Mouse (Mus musculus) hindbrain, embryonic 11.5 days (tissue): Measurements from ENCODE around the gene Adgrl3. TPM values are rescaled to one million over a fixed set of nuclear protein-coding genes. Genes with fewer than 3 reads are reported as not detected.

ENCODE experiments used
- ATAC-seq: fragments of 200-750 bp; cut with Nextera tagmentation; 2 replicates; pipeline ENCODE4 v1.8.0; 2017; ENCODE audit warnings: mild to moderate bottlenecking, moderate TSS enrichment, moderate library complexity; ENCODE audit not compliant: low FRiP score
- DNase-seq: peaks from one replicate; pipeline ENCODE4 v3.0.0-alpha.2; 2015; ENCODE audit warnings: low spot score
- H3K27ac ChIP-seq: fragments of 300-500 bp; sonication (generic); 2 replicates; pipeline ENCODE4 v1.5.1; 2014; ENCODE audit warnings: mild to moderate bottlenecking, low read depth, low read length
- H3K27me3 ChIP-seq: fragments of 300-500 bp; sonication (generic); 2 replicates; pipeline ENCODE4 v1.6.1; 2014; ENCODE audit warnings: mild to moderate bottlenecking, low read length, moderate library complexity, mixed read lengths; ENCODE audit not compliant: control insufficient read depth, insufficient read depth
- H3K36me3 ChIP-seq: fragments of 300-500 bp; sonication (generic); 2 replicates; pipeline ENCODE4 v1.6.1; 2014; ENCODE audit warnings: mild to moderate bottlenecking, low read length, moderate library complexity, mixed read lengths; ENCODE audit not compliant: control insufficient read depth, insufficient read depth
- H3K4me1 ChIP-seq: fragments of 300-500 bp; sonication (generic); replicated peaks from 2 replicates; pipeline ENCODE4 v1.6.1; 2014; ENCODE audit warnings: low read length, mixed read lengths; ENCODE audit not compliant: control insufficient read depth, insufficient read depth
- H3K4me2 ChIP-seq: fragments of 300-500 bp; sonication (generic); replicated peaks from 2 replicates; pipeline ENCODE4 v1.6.1; 2014; ENCODE audit warnings: mild to moderate bottlenecking, low read depth, low read length
- H3K4me3 ChIP-seq: fragments of 300-500 bp; sonication (generic); 2 replicates; pipeline ENCODE4 v1.5.1; 2014; ENCODE audit warnings: low read depth, low read length
- H3K9ac ChIP-seq: fragments of 300-500 bp; sonication (generic); 2 replicates; pipeline ENCODE4 v1.6.1; 2014; ENCODE audit warnings: low read depth, low read length
- H3K9me3 ChIP-seq: fragments of 300-500 bp; sonication (generic); 2 replicates; pipeline ENCODE4 v1.6.1; 2016; ENCODE audit warnings: low read length; ENCODE audit not compliant: control insufficient read depth
- WGBS: fragments of 180-500 bp; shearing (Covaris S2); extraction: QIAGEN DNeasy Blood & Tissue Kit; methylation state at CpG from one replicate; pipeline ENCODE4 v1.1.7; 2014; 5-methylcytosine and 5-hydroxymethylcytosine counted together
- polyA plus RNA-seq: library from polyadenylated mRNA; unstranded; fragments of >200 nt; fragmentation: Nextera tagmentation; extraction: Ambion mirVana; gene quantifications from 2 replicates; pipeline ENCODE4 v1.2.1, GENCODE M21; 2014

The Adgrl3 gene
- polyA plus RNA-seq, 1 experiment from 2014 or later: 40.2 TPM

DNA sequence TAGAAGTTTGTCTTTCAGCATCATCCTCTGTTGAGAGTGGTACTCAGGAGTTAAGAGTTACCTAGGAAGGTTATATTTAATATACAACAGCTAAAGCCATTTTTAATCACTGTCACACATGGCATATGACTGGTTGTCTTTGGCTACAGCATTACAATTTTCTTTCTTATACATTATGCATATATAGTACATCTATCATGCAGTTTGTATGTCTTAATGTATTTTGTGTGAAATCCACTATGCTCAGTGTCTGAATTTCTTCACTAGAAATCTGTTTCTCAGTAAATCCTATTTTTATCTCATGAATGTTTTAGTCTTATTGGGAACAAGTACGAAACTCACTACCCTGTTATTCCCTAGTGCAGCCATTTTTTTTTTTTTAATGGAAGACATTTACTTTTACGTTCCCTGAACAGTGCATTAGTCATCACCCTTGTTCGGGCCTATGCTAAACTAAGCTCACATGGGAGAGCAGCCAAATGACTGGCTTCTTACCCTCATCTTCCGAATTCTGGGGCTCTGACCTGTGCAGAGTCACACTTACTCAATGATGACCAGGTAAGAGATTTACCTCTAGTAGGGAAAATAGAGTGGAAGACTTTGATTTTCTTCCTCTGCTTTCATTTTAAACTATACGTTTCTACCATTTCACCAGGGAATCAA lies 63.9 kb downstream of the Adgrl3 start:
- Histone ChIP-seq H3K4me1 (no peaks in the 10 kb centered on the region), H3K4me3 (no peak overlapping the region), H3K4me2 (no peak overlapping the region), H3K36me3 (no peaks in the 10 kb centered on the region), H3K9me3 (no peaks in the 10 kb centered on the region), H3K9ac (no peak overlapping the region), H3K27ac (no peak overlapping the region), H3K27me3 (no peaks in the 10 kb centered on the region)
- DNase-seq (no peak), ATAC-seq (no peak)
- 86% methylated on average over 5 of the region's 5 CpGs for WGBS

DNA sequence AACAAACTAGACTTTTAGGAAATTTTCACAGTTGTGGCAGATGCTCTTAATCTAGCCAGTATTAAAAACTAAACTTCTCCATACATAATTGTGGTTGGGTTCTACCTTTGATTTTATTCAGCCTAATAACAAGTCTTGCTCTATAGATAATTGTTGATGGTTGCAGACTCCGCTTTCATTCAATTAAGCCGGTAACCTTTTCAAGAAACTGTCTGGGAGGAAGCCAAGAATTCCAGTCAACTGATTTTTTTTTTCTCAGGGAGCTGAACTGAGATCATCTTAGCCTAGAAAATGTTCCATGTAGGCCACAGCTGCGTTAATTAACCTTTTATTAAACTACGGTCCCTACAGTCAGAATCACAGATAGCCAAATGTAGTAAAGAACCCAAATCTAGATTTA lies 65.2 kb downstream of the Adgrl3 start:
- Histone ChIP-seq H3K4me1 (no peaks in the 10 kb centered on the region), H3K4me3 (no peak overlapping the region), H3K4me2 (no peak overlapping the region), H3K9ac (no peak overlapping the region), H3K27me3 (no peaks in the 10 kb centered on the region), H3K36me3 (no peaks in the 10 kb centered on the region), H3K9me3 (no peaks in the 10 kb centered on the region), H3K27ac (no peak overlapping the region)
- ATAC-seq: no peak
- 89% methylated on average over 4 of the region's 4 CpGs for WGBS
- DNase-seq: no peak

DNA sequence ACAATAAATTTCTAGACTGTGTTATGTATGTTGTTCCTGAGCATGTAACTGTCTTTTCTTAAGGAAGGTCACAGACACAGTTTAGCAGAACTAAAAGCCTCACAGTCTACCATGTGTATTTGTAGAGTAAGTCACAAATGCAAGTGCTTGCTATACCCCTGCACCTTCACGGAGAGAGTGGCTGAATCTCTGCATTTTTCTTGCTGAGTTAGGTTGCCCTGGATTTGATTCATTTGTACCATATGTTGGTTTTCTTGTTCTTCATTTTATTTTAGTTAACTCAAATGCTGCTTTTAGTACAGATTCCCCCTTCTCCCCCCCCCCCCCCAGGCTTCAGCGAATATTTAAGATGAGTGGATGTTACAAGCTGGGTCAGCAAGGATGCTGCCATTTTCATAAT lies 68.7 kb downstream of the Adgrl3 start:
- no peak overlapping the region for H3K4me3 ChIP-seq
- no peaks in the 10 kb centered on the region for H3K36me3 ChIP-seq
- no peaks in the 10 kb centered on the region for H3K9me3 ChIP-seq
- ATAC-seq (no peak), DNase-seq (no peak)
- no peaks in the 10 kb centered on the region for H3K4me1 ChIP-seq
- no peak overlapping the region for H3K4me2 ChIP-seq
- no peak overlapping the region for H3K27ac ChIP-seq
- no peak overlapping the region for H3K9ac ChIP-seq
- 91% methylated on average over 2 of the region's 2 CpGs for WGBS
- H3K27me3 ChIP-seq: no peaks in the 10 kb centered on the region

DNA sequence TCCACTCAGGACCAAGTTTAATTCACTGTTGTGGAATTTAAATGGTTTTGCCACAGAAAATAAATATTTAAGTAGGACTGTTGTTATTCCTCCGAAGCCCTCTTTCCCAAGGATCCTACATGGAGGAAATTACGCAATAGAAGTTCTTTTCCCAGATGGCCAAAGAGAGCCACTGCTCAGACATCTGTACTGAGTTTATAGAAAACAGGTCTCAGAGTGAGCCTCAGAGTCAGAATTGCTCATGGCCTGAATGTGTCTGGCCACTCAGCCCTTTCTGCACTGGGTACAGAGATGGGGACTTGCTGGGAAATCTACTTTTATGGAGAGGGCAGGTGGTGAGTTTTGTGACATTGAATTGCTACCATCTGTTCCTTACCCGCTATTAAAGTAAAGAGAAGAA lies 74.7 kb downstream of the Adgrl3 start:
- 81% methylated on average over 3 of the region's 3 CpGs for WGBS
- Histone ChIP-seq H3K36me3 (no peaks in the 10 kb centered on the region), H3K27me3 (no peaks in the 10 kb centered on the region), H3K9ac (no peak overlapping the region), H3K9me3 (no peaks in the 10 kb centered on the region), H3K4me1 (no peaks in the 10 kb centered on the region), H3K4me3 (no peak overlapping the region), H3K27ac (no peak overlapping the region), H3K4me2 (no peak overlapping the region)
- no peak for DNase-seq
- no peak for ATAC-seq

DNA sequence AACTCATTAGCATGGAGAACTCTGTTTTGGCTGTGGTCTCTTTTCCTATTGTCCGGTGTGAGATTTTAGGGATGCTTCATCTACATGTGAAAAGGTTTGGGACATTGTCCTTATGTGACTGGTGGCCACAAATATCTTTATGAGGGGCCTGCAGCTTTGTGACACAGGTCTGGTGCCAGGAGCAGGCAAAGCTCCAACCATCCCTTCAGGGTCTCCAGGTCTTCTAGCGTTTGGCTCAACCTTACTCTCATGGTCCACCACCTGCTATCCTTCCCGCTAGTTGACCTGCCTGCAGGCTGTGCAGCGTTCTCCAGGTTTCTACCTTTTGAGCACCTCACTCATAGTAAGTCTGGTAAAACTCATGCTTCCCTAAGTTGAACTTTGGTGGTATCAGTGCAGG lies 77.2 kb downstream of the Adgrl3 start:
- Histone ChIP-seq H3K9ac (no peak overlapping the region), H3K4me2 (no peak overlapping the region), H3K9me3 (no peaks in the 10 kb centered on the region), H3K27me3 (no peaks in the 10 kb centered on the region), H3K36me3 (no peaks in the 10 kb centered on the region), H3K27ac (no peak overlapping the region), H3K4me3 (no peak overlapping the region), H3K4me1 (no peaks in the 10 kb centered on the region)
- no peak for ATAC-seq
- no peak for DNase-seq
- 95% methylated on average over 4 of the region's 4 CpGs for WGBS

DNA sequence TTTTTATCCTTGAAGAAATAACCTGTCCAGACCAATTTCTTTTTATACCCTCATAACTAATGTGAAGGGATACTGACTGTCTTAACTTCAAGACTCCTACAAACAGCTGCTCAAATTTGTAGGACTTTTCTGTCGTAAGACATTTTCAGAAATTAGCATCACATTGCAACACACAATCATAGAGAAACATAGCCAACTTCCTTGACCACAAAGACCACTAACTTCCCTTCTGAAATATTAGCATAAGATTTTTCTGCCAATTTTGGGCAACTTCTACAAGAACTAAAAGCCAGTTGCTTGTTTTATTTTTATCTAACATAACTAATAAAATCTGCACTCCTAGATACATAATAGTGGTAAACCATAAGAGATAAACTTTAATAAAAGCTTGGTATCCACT lies 87.5 kb downstream of the Adgrl3 start:
- H3K4me2 ChIP-seq: no peak overlapping the region
- no peaks in the 10 kb centered on the region for H3K27me3 ChIP-seq
- no peak for DNase-seq
- no peak overlapping the region for H3K27ac ChIP-seq
- ATAC-seq: no peak
- no peak overlapping the region for H3K9ac ChIP-seq
- no peaks in the 10 kb centered on the region for H3K36me3 ChIP-seq
- WGBS: 86% methylated on average over 1 of the region's 1 CpGs
- H3K4me3 ChIP-seq: no peak overlapping the region
- H3K9me3 ChIP-seq: no peaks in the 10 kb centered on the region
- H3K4me1 ChIP-seq: no peaks in the 10 kb centered on the region

DNA sequence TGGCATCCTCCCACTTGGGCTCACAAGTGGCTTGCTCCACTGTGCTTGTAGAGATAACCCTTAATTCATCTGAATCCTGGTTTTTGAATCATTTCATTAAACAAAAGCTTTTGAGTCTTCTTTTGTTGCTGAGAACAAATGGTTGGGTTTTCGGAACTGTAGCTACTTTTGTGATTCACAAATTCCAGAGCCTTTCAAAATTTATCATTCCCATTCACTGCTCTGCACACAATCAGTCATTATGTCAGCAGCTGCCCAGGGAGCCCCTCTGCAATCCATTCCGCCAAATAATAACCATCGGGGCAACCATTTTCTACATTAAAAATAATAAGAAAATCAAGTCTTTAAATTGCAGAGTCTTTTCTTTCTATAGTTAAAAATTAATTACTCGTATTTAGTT lies 104.5 kb downstream of the Adgrl3 start:
- 0 out of 2 replicates have a peak, but pooled peaks have one; percentile 53 for ATAC-seq
- no peak overlapping the region for H3K9ac ChIP-seq
- H3K9me3 ChIP-seq: no peaks in the 10 kb centered on the region
- H3K4me1 ChIP-seq: no peaks in the 10 kb centered on the region
- no peak overlapping the region for H3K4me3 ChIP-seq
- peak; percentile 28 for DNase-seq
- no peaks in the 10 kb centered on the region for H3K27me3 ChIP-seq
- WGBS: 32% methylated on average over 4 of the region's 4 CpGs
- H3K4me2 ChIP-seq: no peak overlapping the region
- H3K27ac ChIP-seq: no peak overlapping the region
- H3K36me3 ChIP-seq: no peaks in the 10 kb centered on the region

DNA sequence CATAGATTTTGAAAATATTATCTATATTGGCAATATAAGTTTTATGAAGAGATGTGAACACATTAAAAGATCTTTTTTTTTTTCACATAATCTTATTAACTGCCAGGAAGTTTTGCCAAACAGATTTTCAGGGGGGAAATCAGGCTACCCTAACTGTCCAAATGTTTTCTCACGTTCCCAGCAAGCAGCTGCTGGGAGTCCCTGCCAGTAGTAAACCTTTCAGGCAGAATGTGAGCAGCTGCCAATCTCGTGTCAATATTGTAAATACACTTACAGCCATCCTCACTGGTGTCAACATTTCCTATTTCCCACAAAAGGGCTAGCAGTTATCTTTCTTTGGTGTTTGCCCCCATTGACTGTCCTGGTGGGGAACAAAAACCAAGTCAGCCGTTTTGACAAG lies 107.7 kb downstream of the Adgrl3 start:
- DNase-seq (no peak), ATAC-seq (no peak)
- WGBS: 44% methylated on average over 3 of the region's 3 CpGs

DNA sequence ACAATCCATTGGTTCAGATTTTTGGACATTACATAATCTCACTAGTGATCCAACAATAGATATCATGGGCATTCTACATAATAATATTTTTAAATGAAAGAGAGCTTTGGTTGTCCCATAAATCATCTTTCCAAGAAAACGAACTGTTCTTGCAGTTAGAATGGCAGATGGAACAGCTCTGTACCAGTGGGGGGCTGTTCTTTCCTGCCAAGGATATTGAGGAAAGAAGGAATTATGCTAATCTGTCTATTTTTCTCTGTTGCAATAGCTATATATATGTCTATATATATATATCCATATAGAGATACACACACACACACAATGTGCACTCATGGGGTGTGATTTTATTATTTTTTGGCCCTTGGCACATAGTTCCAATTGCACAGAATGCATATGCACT lies 116.5 kb downstream of the Adgrl3 start:
- Histone ChIP-seq H3K4me3 (no peak overlapping the region), H3K27me3 (no peaks in the 10 kb centered on the region), H3K27ac (no peak overlapping the region), H3K4me1 (no peaks in the 10 kb centered on the region), H3K9me3 (no peaks in the 10 kb centered on the region), H3K9ac (no peak overlapping the region), H3K4me2 (no peak overlapping the region), H3K36me3 (no peaks in the 10 kb centered on the region)
- DNase-seq: no peak
- no peak for ATAC-seq
- 89% methylated on average over 1 of the region's 1 CpGs for WGBS

More for the DNA sequence above, 107.7 kb downstream of the Adgrl3 start:
- Histone ChIP-seq H3K27ac (no peak overlapping the region), H3K9me3 (no peaks in the 10 kb centered on the region), H3K9ac (no peak overlapping the region), H3K4me3 (no peak overlapping the region), H3K36me3 (no peaks in the 10 kb centered on the region), H3K4me1 (no peaks in the 10 kb centered on the region), H3K27me3 (no peaks in the 10 kb centered on the region), H3K4me2 (no peak overlapping the region)
